Mouse (Mus musculus): ENCODE measurements at regions not wholly inside any gene's neighbourhood (a gene's known extent, or its start where the extent isn't known, plus 50 kb on each side); places are given as distances from the start of the nearest gene placed in this dataset.

DNA sequence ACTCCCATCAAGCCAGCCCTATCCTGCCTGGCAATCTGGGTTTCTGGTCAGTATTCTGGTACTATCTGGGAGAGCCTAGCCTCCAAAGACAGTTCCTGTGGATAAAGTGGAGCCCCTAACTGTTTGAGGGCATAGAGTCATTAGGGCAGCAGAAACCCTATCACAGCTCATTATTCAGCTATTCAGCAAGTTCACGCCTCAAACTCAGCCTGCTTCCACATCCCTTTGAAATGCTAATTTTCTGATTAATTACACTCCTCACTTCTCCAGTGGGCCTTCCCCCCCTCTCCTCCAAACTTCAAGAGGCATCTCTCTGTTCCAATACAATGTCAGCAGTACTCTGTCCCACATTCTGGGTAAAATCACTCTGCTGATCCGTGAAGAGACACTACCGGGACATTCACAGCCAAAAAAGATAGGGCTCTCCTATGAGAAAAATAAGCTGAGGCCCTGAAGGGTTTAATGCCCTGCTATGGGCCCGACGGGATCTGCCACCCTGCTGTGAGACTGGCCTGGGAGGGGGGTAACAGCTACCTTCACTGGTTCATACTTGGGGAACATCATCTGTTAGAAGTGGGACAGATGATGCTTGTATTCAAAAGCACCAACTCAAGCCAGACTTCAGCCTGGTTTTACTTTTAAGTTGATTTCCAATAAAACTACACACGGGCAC is 220.0 kb upstream of the Zdhhc25 start:
- DNase-seq, result no peak

DNA sequence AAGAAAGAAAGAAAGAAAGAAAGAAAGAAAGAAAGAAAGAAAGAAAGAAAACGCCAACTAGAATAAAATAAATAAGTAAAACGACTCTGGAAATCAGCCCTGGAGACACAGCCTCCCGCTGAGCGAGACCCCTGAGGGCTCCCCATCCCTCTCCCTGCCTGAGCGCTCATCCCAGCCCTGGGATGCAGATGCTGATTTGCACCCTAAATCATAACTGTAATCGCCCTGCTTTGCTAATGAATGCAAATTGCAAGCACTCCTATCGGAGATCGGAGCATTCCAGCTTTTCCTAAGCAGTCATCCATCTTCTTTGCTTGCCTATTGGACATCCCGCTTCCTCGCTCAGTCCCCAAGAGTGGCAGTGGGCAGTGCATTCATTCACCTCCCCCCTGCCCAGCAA is 218.7 kb upstream of the Zdhhc25 start:
- DNase-seq, result no peak

GRCm38 (mm10) chr15:88385943-88386342 is 214.2 kb upstream of the Zdhhc25 start:
- DNase-seq, result no peak

DNA sequence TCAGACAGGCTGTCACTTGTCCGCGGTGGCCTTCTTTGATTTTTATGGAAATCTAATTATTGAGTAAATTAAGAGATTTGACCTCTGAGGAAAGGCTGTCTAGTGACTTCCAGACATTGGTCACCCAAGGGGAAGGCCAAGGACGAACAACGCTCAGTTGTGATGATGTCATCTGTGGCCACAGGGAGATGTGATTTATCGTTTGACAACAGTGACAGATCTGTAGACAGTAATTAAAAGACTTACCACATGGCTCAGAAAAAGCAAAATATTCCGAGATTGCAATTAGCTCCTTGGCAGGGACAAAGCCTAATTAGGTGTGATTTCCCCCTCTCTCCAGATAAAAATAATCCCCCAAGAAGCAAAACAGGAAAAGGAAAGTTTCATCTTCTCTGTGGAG is 213.4 kb upstream of the Zdhhc25 start:
- DNase-seq, result no peak

DNA sequence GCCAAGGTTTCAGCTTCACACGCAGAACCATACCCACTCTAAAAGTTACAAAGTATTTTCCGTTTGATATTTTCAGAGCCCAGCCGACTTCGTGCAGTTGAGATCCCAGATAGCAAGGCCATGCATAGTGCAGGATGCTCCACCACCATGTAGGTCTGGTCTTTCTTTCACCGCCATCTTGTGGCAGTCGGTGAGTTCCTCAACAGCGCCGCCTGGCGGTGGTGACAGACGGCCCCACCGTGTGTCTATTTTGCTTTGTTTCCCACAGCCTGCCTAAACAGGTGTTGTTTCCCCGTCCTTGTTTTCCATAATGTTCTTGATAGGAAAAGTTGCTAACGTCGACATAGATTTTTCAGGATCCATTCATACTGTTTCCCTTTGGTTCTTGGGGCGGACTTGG is 208.3 kb upstream of the Zdhhc25 start:
- no peak for DNase-seq

- no peak for DNase-seq
These were observed 201.0 kb upstream of the Zdhhc25 start for GRCm38 (mm10) chr15:88399064-88399463.

DNA sequence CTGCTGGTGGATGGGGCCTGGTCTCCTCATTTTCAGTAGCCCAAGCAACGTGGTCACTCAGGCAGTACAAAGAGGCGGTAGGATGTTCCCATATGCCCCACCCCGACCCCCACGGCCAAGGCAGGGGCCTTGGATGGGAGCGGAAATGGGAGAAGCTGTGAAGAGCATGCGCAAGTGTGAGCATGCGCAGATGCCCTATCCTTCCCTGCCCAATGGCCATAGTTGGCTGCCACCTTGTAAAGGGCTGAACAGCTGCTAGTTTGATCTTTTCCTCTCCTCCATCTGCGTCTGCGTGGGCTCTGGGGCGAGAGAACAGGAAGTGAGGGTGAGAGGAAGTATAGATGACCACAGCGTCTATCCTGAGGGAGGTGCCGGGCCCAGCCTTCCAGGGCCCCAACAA is 200.1 kb upstream of the Zdhhc25 start:
- no peak for DNase-seq

- DNase-seq, result no peak
These were observed 199.3 kb upstream of the Zdhhc25 start for GRCm38 (mm10) chr15:88400787-88401186.

DNA sequence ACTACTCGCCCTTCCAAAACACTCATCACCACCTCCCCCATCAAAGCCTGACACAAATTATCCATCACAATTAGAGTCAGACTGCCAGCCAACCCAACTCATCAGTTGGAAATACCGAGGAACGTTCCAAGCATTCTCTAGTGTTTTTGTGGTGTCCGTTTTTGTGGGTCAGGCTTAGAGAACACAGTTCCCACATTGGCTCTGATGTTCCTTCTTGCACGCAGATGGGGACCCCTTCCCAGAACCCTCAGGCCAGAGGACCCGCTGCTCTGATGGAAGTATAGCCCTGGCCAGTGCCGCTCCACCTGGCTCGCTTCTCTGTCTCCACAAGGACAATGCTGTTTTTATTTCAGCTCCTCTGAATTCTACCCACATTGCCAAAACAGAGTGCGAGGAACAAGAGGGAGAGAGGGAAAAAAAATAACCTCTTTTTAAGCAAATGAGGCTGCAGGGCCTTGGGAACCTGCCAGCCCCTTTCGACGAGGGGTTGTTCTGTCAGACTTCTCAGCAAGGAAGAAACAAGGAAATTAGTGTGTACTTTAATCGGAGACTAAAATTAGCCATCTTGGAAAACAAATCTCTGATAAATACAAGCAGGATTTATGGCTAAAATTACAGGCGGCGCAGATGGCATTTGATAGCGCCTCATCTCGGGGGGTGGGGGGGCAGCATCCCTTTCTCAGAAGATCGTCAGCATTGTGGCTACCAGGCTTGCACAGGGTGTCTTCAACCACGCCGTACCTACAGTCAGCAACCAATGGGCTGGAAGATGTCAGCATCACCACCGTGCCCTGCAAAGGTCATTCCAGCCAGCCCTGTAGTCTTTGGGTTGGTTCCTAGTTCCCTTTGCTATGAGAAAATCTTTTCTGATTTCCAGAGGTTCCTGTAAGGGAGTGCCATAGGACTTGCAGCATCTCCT is 191.4 kb upstream of the Zdhhc25 start:
- peak; percentile 2 for DNase-seq

DNA sequence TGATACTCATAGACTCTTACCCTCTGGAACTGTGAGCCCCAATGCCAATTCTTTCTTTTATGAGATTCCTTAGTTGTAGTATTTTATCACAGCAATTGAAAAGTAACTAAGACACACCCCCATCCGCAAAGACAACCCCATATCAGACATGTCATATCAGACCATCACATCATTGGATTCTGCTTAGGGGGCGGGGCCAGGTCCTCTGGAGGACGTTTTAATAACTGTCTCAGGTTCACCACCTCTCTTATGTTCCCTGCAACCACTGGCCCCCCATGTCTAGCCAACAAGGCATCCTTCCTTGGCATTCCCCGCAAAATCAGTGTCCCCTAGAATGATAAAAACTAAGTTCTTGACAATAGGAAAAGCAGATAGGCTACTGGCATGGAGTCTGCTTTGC is 185.9 kb upstream of the Zdhhc25 start:
- no peak for DNase-seq

GRCm38 (mm10) chr15:88418881-88419280 is 181.2 kb upstream of the Zdhhc25 start:
- DNase-seq, result no peak

GRCm38 (mm10) chr15:88428441-88428840 is 171.7 kb upstream of the Zdhhc25 start:
- DNase-seq, result no peak

GRCm38 (mm10) chr15:88430941-88431340 is 169.2 kb upstream of the Zdhhc25 start:
- peak; percentile 38 for DNase-seq

DNA sequence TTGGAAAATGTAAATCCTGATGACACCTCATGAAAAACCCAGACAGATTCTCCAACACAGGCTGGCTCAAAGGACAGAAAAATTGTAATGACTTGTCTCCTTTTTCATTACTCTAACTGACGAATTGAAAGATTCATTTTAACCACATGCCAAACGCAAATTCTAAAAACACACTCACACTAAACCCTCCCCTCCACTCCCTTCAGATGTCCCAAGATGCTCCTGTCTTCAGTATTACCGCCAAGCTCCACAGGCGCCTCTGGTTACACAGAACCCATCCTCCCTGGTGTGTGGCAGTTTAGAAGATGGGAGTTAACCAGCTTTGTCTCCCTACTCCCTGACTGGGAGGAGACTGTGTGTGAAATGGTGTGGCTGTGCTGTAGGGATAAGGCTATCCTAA is 151.8 kb upstream of the Zdhhc25 start:
- DNase-seq, result no peak

- DNase-seq, result no peak
These were observed 148.9 kb upstream of the Zdhhc25 start for GRCm38 (mm10) chr15:88451241-88451640.

- DNase-seq, result peak; percentile 8
These were observed 132.0 kb upstream of the Zdhhc25 start for GRCm38 (mm10) chr15:88468107-88468506.

GRCm38 (mm10) chr15:88468810-88469209 is 131.3 kb upstream of the Zdhhc25 start:
- DNase-seq, result peak; percentile 10

DNA sequence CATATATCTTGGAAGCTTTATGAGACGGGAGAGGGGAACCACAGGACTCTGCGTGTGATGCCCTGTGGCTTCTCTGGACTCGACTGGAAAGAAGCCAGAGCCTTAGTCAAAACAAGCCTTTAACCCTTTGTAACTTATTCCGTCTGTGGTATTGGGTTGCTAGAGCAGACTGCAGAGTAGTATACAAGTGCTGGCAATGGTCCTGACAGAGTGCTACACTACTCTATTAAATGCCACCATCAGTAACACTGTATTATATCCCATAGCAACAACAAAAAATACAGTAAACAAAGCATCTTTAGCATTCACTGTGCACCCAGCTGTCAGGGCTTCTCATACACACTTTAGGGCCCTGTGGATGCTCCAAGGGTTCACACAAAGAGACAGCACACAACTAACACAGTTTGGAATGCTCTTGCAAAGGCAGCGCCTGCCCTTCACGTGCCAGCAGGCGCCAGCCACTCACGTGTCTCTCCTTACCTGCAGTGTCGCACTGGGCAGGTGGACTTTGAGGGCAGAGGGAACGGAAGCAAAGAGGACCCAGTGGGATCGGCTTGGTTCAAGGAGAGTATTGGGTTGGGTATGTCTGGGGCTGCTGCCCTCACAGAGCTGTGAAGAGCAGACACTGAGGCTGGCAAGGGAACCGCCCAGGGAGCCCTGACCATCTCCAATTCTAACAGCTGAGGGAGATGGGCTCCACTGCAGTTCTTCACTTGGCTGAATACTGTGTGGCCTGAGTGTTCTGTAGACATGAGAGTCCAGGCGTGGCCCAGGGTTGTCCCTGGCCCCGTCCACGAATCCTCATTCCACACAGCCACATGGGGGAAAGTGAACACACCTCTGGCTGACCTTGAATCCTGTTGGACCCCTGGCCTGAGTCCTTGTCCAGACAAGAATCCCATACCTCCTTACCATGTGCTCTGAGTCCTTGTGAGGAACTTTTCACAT is 130.3 kb upstream of the Zdhhc25 start:
- DNase-seq, result no peak

DNA sequence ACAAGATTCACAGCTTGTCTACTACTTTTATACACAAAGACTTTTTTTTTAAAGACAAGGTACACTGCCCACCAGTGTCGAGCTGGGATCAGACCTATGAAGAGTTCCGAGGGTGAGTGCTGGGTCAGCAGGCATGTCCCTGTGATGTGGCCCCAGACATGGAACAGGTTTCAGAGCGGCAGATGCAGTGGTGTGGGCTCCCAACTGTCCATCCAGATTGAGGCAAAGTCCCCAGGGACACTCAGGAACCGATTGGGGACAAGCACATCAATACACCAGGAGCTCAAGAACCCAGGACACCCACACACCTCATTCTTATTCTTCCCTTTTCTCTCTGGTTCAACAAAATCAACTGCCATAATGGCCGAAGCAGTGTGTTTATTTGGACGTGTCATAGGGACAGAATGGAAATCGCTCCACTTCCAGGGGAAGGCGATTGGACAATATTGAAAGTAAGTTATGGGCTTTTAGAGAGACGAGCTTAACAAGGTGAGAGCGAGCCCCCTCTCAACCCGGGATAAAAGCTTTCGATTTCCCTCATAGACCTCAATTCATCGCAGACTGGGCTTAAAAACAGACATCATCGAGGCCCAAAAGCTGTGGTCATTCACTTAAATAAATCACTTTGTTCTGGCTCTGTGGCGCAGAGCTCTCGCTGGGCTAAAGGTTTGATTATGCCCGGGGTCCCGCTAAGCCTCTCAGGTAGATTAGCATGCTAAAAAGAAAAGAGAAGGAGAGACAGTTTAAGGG is 127.6 kb upstream of the Zdhhc25 start:
- DNase-seq, result no peak

GRCm38 (mm10) chr15:88473221-88473620 is 126.9 kb upstream of the Zdhhc25 start:
- DNase-seq, result no peak

DNA sequence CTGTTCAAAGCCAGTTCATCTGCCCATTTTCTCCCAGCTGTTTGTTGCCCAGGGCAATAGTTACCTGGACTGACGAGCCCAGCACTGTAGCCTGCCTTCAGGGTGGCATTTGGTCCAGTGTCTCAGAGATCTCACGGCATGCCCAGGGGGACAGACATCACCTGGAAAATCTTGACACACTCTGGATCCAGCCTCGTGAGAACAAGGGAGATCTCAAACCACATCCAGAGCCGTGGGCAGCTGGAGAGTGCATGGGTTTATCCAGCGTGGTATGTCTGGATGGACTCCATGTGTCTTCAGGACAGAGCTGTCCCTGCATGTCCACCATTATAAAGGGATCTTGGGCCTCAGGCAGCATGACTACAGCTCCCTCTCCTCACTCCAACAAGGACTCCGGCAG is 116.6 kb upstream of the Zdhhc25 start:
- DNase-seq, result no peak

DNA sequence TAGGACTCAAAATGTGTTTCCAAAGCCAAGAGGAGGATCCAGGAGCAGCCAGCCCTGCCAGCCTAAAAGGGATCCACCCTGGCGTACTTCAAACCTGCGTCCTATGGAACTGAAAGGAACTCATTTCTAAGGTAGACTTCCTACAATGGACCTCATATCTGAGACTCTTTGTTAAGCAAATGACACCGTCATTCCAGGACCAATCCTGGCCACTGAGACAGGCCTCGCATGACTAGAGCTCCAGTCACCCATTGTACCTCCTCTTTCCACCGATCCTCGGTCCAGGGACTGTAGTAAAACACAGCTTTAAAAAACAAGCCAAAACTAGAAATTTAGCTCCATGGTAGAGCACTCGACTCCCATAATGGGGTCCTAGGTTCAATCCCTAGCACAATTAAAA is 110.4 kb upstream of the Zdhhc25 start:
- no peak for DNase-seq

Data from cerebellum, adult 11-12 months (tissue).